Mouse (Mus musculus) bone marrow macrophage, adult 2 months (primary cell): Measurements from ENCODE around the gene Cyp1b1.

Experiments used
- CTCF ChIP-seq: IDR thresholded peaks from 2 replicates; pipeline ENCODE4 v1.5.1; 2012; ENCODE audit warnings: low read depth, mild to moderate bottlenecking, low read length, moderate library complexity
- POLR2A ChIP-seq: IDR thresholded peaks from 2 replicates; pipeline ENCODE4 v1.6.1; 2012; ENCODE audit warnings: mild to moderate bottlenecking, low read depth, low read length, borderline replicate concordance

DNA sequence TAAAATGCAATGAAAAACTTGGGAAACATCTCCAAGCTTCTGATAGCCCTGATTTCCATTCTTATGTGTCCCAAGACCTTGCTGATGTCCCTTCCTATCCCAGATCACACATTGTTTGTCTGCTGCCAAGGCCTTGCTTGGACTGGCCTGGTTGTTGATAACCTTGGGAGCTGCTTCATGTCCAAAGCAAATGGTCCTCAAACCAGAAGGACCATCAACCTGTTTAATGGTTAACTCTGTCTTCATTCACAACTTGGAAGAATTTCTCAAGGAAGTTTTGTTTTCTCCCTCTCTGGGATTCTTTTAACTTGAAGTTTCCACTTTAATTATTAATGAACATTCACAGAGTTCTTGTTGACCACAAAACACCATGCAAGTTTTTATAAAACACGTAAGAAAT, 47.0 kb upstream of the Cyp1b1 start:
- TF ChIP-seq CTCF, result no peak
- no peak for TF ChIP-seq POLR2A
